Mouse (Mus musculus) ES-Bruce4 (cell line): Measurements from ENCODE around the gene Glb1. TPM values are rescaled to one million over a fixed set of nuclear protein-coding genes. Genes with fewer than 3 reads are reported as not detected.
A peak's percentile ranks its signal among the peaks of the same experiment; 100 is the strongest.

Source experiments
- H3K27ac ChIP-seq: 2 replicates; pipeline ENCODE4 v1.5.1; 2012; ENCODE audit warnings: low read length, inconsistent platforms; ENCODE audit not compliant: insufficient read depth
- H3K27me3 ChIP-seq: 2 replicates; pipeline ENCODE4 v1.6.1; 2012; ENCODE audit warnings: mild to moderate bottlenecking, low read length, inconsistent platforms; ENCODE audit not compliant: control insufficient read depth, poor library complexity, insufficient read depth, severe bottlenecking
- H3K36me3 ChIP-seq: 2 replicates; pipeline ENCODE4 v1.6.1; 2012; ENCODE audit warnings: inconsistent platforms, mild to moderate bottlenecking, low read length, moderate library complexity; ENCODE audit not compliant: control insufficient read depth, poor library complexity, insufficient read depth, severe bottlenecking
- H3K4me1 ChIP-seq: one replicate; pipeline ENCODE4 v1.8.1; 2011; ENCODE audit warnings: low read length; ENCODE audit not compliant: control insufficient read depth, insufficient read depth
- H3K4me3 ChIP-seq: 2 replicates; pipeline ENCODE4 v1.5.1; 2011; ENCODE audit warnings: low read depth, mild to moderate bottlenecking, low read length
- H3K9ac ChIP-seq: 2 replicates; pipeline ENCODE4 v1.6.1; 2012; ENCODE audit warnings: low read depth, mild to moderate bottlenecking, inconsistent platforms; ENCODE audit not compliant: poor library complexity, severe bottlenecking
- H3K9me3 ChIP-seq: replicated peaks from 2 replicates; pipeline ENCODE4 v1.6.1; 2012; ENCODE audit warnings: mild to moderate bottlenecking, low read length, inconsistent platforms; ENCODE audit not compliant: control insufficient read depth, poor library complexity, insufficient read depth, severe bottlenecking
- CTCF ChIP-seq: IDR thresholded peaks from one replicate; pipeline ENCODE4 v1.8.1; 2011; ENCODE audit warnings: low read depth, low read length
- EP300 ChIP-seq: IDR thresholded peaks from 2 replicates; pipeline ENCODE4 v1.6.1; 2011; ENCODE audit warnings: low read depth, low read length; ENCODE audit not compliant: insufficient read depth
- POLR2A ChIP-seq: IDR thresholded peaks from one replicate; pipeline ENCODE4 v1.8.1; 2011; ENCODE audit warnings: low read length; ENCODE audit not compliant: insufficient read depth
- polyA plus RNA-seq: library from polyadenylated mRNA; stranded (reverse); fragments of >200 nt; gene quantifications from 2 replicates; pipeline ENCODE4 v1.2.4, GENCODE M21; 2011; ENCODE audit warnings: low read depth; ENCODE audit not compliant: missing spikeins, insufficient read depth, insufficient read length

Glb1 gene
- polyA plus RNA-seq, 1 experiment = 41.1 TPM

- H3K27ac ChIP-seq = no peak overlapping the region
- no peaks in the 10 kb centered on the region for H3K27me3 ChIP-seq
- H3K4me3 ChIP-seq = no peak overlapping the region
- H3K36me3 ChIP-seq = peaks cover 9% of the 10 kb centered on the region
- no peaks in the 10 kb centered on the region for H3K4me1 ChIP-seq
- no peak overlapping the region for H3K9ac ChIP-seq
- TF ChIP-seq POLR2A (no peak), CTCF (no peak), EP300 (no peak)
- no peaks in the 10 kb centered on the region for H3K9me3 ChIP-seq
Measured at GRCm38 (mm10) chr9:114377168-114377567, 23.7 kb upstream of the Glb1 start.

- TF ChIP-seq POLR2A (no peak), EP300 (0 out of 2 replicates have a peak, but pooled peaks have one; percentile 30), CTCF (no peak)
- peaks cover 11% of the 10 kb centered on the region for H3K36me3 ChIP-seq
Measured at GRCm38 (mm10) chr9:114379871-114380270, 21.0 kb upstream of the Glb1 start.

GRCm38 (mm10) chr9:114380881-114381733, 19.8 kb upstream of the Glb1 start:
- Histone ChIP-seq H3K4me1 (no peaks in the 10 kb centered on the region), H3K36me3 (peaks cover 11% of the 10 kb centered on the region), H3K4me3 (no peak overlapping the region), H3K27me3 (no peaks in the 10 kb centered on the region), H3K9me3 (no peaks in the 10 kb centered on the region), H3K27ac (no peak overlapping the region), H3K9ac (no peak overlapping the region)
- TF ChIP-seq EP300 (no peak), CTCF (peak; percentile 6), POLR2A (no peak)

More at GRCm38 (mm10) chr9:114379871-114380270, 21.0 kb upstream of the Glb1 start:
- Histone ChIP-seq H3K27ac (no peak overlapping the region), H3K9ac (no peak overlapping the region), H3K27me3 (no peaks in the 10 kb centered on the region), H3K4me1 (no peaks in the 10 kb centered on the region), H3K4me3 (no peak overlapping the region), H3K9me3 (no peaks in the 10 kb centered on the region)

GRCm38 (mm10) chr9:114382936-114383710, 17.8 kb upstream of the Glb1 start:
- no peak for TF ChIP-seq EP300
- TF ChIP-seq CTCF = no peak
- no peak for TF ChIP-seq POLR2A
- H3K4me1 ChIP-seq = no peaks in the 10 kb centered on the region
- no peak overlapping the region for H3K4me3 ChIP-seq
- H3K9ac ChIP-seq = no peak overlapping the region
- no peak overlapping the region for H3K27ac ChIP-seq
- H3K9me3 ChIP-seq = no peaks in the 10 kb centered on the region
- no peaks in the 10 kb centered on the region for H3K27me3 ChIP-seq
- 0 out of 2 replicates have a peak, but pooled peaks cover 2% of the 10 kb centered on the region for H3K36me3 ChIP-seq

GRCm38 (mm10) chr9:114384691-114385090, 16.2 kb upstream of the Glb1 start:
- no peak for TF ChIP-seq EP300
- TF ChIP-seq CTCF = peak; percentile 61
- TF ChIP-seq POLR2A = no peak
- no peak overlapping the region for H3K27ac ChIP-seq
- H3K36me3 ChIP-seq = 0 out of 2 replicates have a peak, but pooled peaks cover 2% of the 10 kb centered on the region
- H3K27me3 ChIP-seq = no peaks in the 10 kb centered on the region
- no peaks in the 10 kb centered on the region for H3K9me3 ChIP-seq
- no peak overlapping the region for H3K9ac ChIP-seq
- no peak overlapping the region for H3K4me3 ChIP-seq
- H3K4me1 ChIP-seq = no peaks in the 10 kb centered on the region

- H3K36me3 ChIP-seq = 0 out of 2 replicates have a peak, but pooled peaks cover 2% of the 10 kb centered on the region
- TF ChIP-seq CTCF = no peak
- TF ChIP-seq EP300 = no peak
- no peak for TF ChIP-seq POLR2A
Measured at GRCm38 (mm10) chr9:114385160-114385559, 15.7 kb upstream of the Glb1 start.

More at GRCm38 (mm10) chr9:114385160-114385559, 15.7 kb upstream of the Glb1 start:
- Histone ChIP-seq H3K9me3 (no peaks in the 10 kb centered on the region), H3K4me3 (no peak overlapping the region), H3K4me1 (no peaks in the 10 kb centered on the region), H3K27ac (no peak overlapping the region), H3K9ac (no peak overlapping the region), H3K27me3 (no peaks in the 10 kb centered on the region)
